Mouse (Mus musculus) cerebellum, adult 2 months (tissue): ENCODE data around the gene Zscan18. TPM values are rescaled to one million over a fixed set of nuclear protein-coding genes. Genes with fewer than 3 reads are reported as not detected.

ENCODE experiments used
- DNase-seq, 2 experiments: peaks; one replicate each; pipeline ENCODE4 v3.0.0; 2021
- H3K27ac ChIP-seq: fragments of 200-500 bp; 2 replicates; pipeline ENCODE4 v1.5.1; 2012; ENCODE audit warnings: low read length, control low read depth, inconsistent platforms; ENCODE audit not compliant: insufficient read depth
- H3K27me3 ChIP-seq: fragments of 200-500 bp; 2 replicates; pipeline ENCODE4 v1.6.1; 2012; ENCODE audit warnings: inconsistent platforms, mild to moderate bottlenecking, low read length, moderate library complexity; ENCODE audit not compliant: control insufficient read depth, insufficient read depth
- H3K4me1 ChIP-seq: fragments of 200-500 bp; 2 replicates; pipeline ENCODE4 v1.6.1; 2011; ENCODE audit warnings: low read length; ENCODE audit not compliant: control insufficient read depth, insufficient read depth
- H3K4me3 ChIP-seq: fragments of 200-500 bp; replicated peaks from 2 replicates; pipeline ENCODE3; 2011; ENCODE audit warnings: mild to moderate bottlenecking, low read depth, low read length, control low read depth; ENCODE audit not compliant: insufficient read depth
- CTCF ChIP-seq: fragments of 200-500 bp; IDR thresholded peaks from 2 replicates; pipeline ENCODE4 v1.5.1; 2011; ENCODE audit warnings: low read depth, mild to moderate bottlenecking, control low read depth, low read length, moderate library complexity, borderline replicate concordance; ENCODE audit not compliant: insufficient read depth
- POLR2A ChIP-seq: fragments of 200-500 bp; IDR thresholded peaks from 2 replicates; pipeline ENCODE4 v1.6.1; 2011; ENCODE audit warnings: low read length, control low read depth, borderline replicate concordance; ENCODE audit not compliant: insufficient read depth
- WGBS: fragments of 180-500 bp; shearing (Covaris S2); methylation state at CpG from one replicate; pipeline ENCODE4 v1.1.7; 2018; 5-methylcytosine and 5-hydroxymethylcytosine counted together
- polyA plus RNA-seq: library from polyadenylated mRNA; depleted of rRNA; stranded (reverse); fragments of >200 nt; gene quantifications from 2 replicates; pipeline ENCODE4 v1.2.3, GENCODE M21; 2012; rRNA removed

Zscan18 gene
- 10.8 and 11.2 TPM in 2 replicates for polyA plus RNA-seq

- peak within 1 kb of the TSS; percentile 80 for H3K4me3 ChIP-seq
- H3K27me3 ChIP-seq: no peaks in the 10 kb centered on the region
- peak; percentile 88 to 89 for DNase-seq
- WGBS: 5% methylated on average over 31 of the region's 31 CpGs
- H3K27ac ChIP-seq: peak within 1 kb of the TSS; percentile 74
- TF ChIP-seq CTCF: no peak
- TF ChIP-seq POLR2A: no peak; the same call in 1 of the 2 replicates
- H3K4me1 ChIP-seq: no peaks in the 10 kb centered on the region
Observed at GRCm38 (mm10) chr7:12802866-12803726, at the start of gene Zscan18. TSS of gene Zscan18 (minus strand) at chr7:12803635.

DNA sequence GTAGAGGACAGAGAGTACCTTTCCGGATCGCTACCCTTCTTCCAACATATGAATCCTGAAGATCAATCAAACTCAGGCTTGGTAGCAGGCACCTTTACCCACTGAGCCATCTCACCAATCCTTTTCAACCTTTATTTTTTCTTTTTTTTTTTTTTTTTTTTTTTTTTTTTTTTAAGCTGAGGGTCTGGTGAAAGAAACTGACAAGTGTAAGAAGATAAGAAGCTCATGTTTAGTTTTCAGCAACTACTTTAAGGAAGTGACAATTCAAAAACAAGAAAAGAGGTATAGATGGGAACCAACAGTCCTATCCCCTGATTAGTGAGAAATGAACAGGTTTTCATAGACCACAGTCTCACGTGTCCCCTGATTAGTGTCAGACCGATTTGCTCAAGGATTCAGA, 32.3 kb upstream of the Zscan18 start:
- Histone ChIP-seq H3K27me3 (no peaks in the 10 kb centered on the region), H3K27ac (no peak overlapping the region), H3K4me3 (no peak overlapping the region), H3K4me1 (no peaks in the 10 kb centered on the region)
- DNase-seq: no peak
- WGBS: 94% methylated on average over 4 of the region's 4 CpGs
- TF ChIP-seq POLR2A (no peak), CTCF (no peak)

DNA sequence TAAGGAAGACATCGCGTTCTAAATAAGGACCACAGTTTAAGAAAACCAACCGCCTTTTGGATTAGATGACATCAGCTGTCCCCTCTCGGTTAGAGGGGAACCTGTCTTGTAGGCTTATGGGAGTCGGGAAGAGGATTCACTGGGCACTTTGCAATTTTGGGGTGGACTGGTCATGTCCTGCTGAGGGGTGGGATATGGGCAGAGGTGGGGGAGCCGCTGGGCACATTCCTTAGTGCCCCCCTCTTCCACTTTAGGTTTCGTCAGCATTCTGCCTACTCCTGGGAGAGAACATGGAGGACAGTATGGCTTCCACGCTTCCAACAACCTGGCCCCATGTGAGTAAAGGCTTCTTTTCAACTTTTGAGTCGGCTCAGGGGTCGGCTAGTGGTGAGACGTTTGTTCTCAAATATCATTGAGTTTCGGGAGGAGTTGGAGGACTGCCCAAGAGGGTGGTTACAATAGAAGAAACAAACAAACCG, 31.8 kb upstream of the Zscan18 start:
- no peak for TF ChIP-seq CTCF
- TF ChIP-seq POLR2A: no peak
- Histone ChIP-seq H3K4me3 (peak overlapping the region; percentile 83), H3K27me3 (no peaks in the 10 kb centered on the region), H3K4me1 (no peaks in the 10 kb centered on the region), H3K27ac (0 out of 2 replicates have a peak overlapping the region, but pooled peaks have one; percentile 29)
- 26% methylated on average over 13 of the region's 13 CpGs for WGBS
- peak in 1 of 2 experiments; percentile 28 for DNase-seq

GRCm38 (mm10) chr7:12834162-12835120, 31.0 kb upstream of the Zscan18 start, which contains the start of gene Zfp110:
TSS of gene Zfp110 (plus strand) at chr7:12834761.
- H3K4me3 ChIP-seq: peak within 1 kb of the TSS; percentile 83
- peak within 1 kb of the TSS; percentile 29; the same call in 1 of the 2 replicates for H3K27ac ChIP-seq
- no peaks in the 10 kb centered on the region for H3K4me1 ChIP-seq
- peak; percentile 89 to 90 for DNase-seq
- peak; percentile 52; the same call in 1 of the 2 replicates for TF ChIP-seq POLR2A
- no peak for TF ChIP-seq CTCF
- WGBS: 3% methylated on average over 47 of the region's 47 CpGs
- no peaks in the 10 kb centered on the region for H3K27me3 ChIP-seq

- H3K27ac ChIP-seq: peak within 1 kb of the TSS; percentile 85; the same call in 1 of the 2 replicates
- TF ChIP-seq POLR2A: peak; percentile 96
- no peak for TF ChIP-seq CTCF
- H3K4me3 ChIP-seq: peak within 1 kb of the TSS; percentile 86
- WGBS: under 1% methylated on average over 40 of the region's 40 CpGs
- DNase-seq: peak; percentile 92 to 95
- H3K4me1 ChIP-seq: no peaks in the 10 kb centered on the region
- H3K27me3 ChIP-seq: no peaks in the 10 kb centered on the region
Observed at GRCm38 (mm10) chr7:12818521-12819295, 15.3 kb upstream of the Zscan18 start, which contains the start of gene Zfp329. TSS of gene Zfp329 (minus strand) at chr7:12818858.

DNA sequence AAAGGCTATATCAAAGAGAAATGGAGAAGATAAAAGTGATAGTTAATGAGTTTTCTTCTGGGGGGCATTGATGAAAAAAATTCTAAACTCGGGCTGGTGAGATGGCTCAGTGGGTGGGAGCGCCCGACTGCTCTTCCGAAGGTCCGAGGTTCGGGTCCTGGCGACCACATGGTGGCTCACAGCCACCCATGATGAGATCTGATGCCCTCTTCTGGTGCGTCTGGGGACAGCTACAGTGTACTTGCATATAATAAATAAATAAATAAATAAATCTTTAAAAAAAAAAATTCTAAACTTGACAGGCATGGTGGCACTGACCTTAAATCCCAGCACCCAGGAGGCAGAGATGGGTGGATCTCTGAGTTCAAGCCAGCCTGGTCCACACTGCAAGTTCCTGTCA, 12.1 kb upstream of the Zscan18 start:
- H3K27me3 ChIP-seq: no peaks in the 10 kb centered on the region
- no peak for DNase-seq

DNA sequence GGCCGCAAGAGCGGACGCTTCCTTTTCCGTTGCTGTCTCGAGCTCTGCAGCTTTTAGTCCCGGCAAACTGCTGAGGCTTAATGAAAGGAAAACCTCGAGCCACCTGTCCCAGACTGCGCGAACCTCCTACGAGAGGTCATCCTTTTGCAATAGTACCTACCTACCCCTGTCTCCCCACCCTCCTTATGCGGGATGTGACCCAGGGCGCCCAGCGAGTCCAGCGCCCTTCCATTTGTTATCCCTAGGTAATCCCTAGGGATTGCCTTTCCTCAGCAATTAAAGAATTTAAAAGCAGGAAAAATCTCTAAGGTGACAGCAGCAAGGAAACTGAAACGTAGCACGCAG, 264 bp upstream of the Zscan18 start:
- no peak for DNase-seq
- TF ChIP-seq CTCF: no peak
- no peak for TF ChIP-seq POLR2A
- no peaks in the 10 kb centered on the region for H3K27me3 ChIP-seq
- H3K4me3 ChIP-seq: peak overlapping the region; percentile 80
- WGBS: under 1% methylated on average over 16 of the region's 16 CpGs
- H3K4me1 ChIP-seq: no peaks in the 10 kb centered on the region
- peak overlapping the region; percentile 74 for H3K27ac ChIP-seq

More for the DNA sequence above, 12.1 kb upstream of the Zscan18 start:
- H3K4me3 ChIP-seq: no peak overlapping the region
- 98% methylated on average over 8 of the region's 8 CpGs for WGBS
- H3K27ac ChIP-seq: no peak overlapping the region
- H3K4me1 ChIP-seq: no peaks in the 10 kb centered on the region
- TF ChIP-seq POLR2A: no peak
- no peak for TF ChIP-seq CTCF
